Mouse (Mus musculus) neutrophil, adult 5-6 weeks (primary cell): ENCODE results near the gene Mlh3. TPM values are rescaled to one million over a fixed set of nuclear protein-coding genes. Genes with fewer than 3 reads are reported as not detected.

Experiments
- ATAC-seq: fragments of 151-379, 151-347 bp; 2 replicates; pipeline ENCODE4 v1.8.0; 2017; ENCODE audit warnings: mild to moderate bottlenecking, moderate TSS enrichment; ENCODE audit not compliant: insufficient number of reproducible peaks, poor library complexity, low FRiP score, severe bottlenecking; ENCODE audit errors: extremely low read depth
- total RNA-seq: library from RNA; stranded (forward); fragments of 200-1000 nt; gene quantifications from 2 replicates; pipeline ENCODE4 v1.2.3, GENCODE M21; 2017

The Mlh3 gene
- total RNA-seq, 1 experiment from 2014 or later: 10.1 TPM

- ATAC-seq: no peak
These were observed 14.2 kb downstream of the Mlh3 start for GRCm38 (mm10) chr12:85256074-85256751.

GRCm38 (mm10) chr12:85252083-85252482 lies 18.3 kb downstream of the Mlh3 start:
- ATAC-seq: no peak

GRCm38 (mm10) chr12:85237553-85237952 lies 32.8 kb downstream of the Mlh3 start:
- ATAC-seq: no peak

GRCm38 (mm10) chr12:85233376-85234358 lies 36.7 kb downstream of the Mlh3 start:
- ATAC-seq: no peak

- no peak for ATAC-seq
These were observed 42.4 kb downstream of the Mlh3 start for GRCm38 (mm10) chr12:85227876-85228599.

- ATAC-seq: no peak
These were observed 43.2 kb downstream of the Mlh3 start for GRCm38 (mm10) chr12:85227227-85227626.

DNA sequence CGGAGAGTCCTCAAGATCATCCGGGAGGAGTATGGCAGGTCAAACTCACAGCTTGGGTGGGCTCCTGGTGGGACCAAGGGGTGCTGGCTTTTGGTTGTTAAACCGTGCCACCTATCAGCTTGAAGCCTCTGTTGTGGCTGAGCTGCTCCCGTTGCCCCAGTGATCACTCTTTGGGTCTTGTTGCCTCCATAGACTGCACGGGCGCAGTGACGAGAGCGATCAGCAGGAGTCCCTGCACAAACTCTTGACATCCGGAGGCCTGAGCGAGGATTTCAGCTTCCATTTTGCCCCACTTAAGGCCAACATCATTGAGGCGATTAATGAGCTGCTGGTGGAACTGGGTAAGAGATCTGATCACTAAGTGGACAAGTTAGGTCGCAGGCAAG lies 50.5 kb downstream of the Mlh3 start:
- no peak for ATAC-seq

- ATAC-seq: peak; percentile 99
These were observed 51.0 kb downstream of the Mlh3 start, which contains the start of gene Eif2b2 for GRCm38 (mm10) chr12:85219236-85219904. Eif2b2 (plus strand) TSS chr12:85219481.

- no peak for ATAC-seq
These were observed 52.6 kb downstream of the Mlh3 start for GRCm38 (mm10) chr12:85217733-85218310.

GRCm38 (mm10) chr12:85215031-85215430 lies 55.4 kb downstream of the Mlh3 start:
- no peak for ATAC-seq

DNA sequence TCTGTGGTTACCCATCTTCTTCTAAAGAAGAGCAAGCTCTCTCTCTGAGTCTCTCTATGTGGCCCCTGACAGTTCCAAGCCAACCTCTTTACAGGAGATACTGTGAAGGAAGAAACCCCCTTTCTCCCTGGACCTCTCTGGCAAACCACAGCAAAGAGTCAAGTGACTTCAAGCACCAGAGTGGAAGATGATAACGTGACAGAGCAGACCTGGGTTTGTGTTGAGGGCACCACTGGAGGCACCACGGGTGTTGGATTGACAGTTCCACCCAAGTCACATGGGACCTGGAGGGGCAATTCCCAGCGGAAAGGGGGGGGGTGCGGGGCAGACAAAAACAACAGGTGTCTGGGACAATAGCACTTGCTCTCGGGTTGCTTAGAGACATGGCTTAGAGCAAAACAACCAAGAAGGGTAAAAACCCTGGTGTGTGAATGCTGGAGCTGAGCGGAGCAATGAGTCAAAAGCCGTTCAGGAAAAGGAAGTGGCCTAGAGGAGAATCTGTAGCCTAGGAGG lies 61.7 kb downstream of the Mlh3 start:
- ATAC-seq: no peak

- no peak for ATAC-seq
These were observed 65.0 kb downstream of the Mlh3 start for GRCm38 (mm10) chr12:85205425-85205824.

- ATAC-seq: no peak
These were observed 66.3 kb downstream of the Mlh3 start for GRCm38 (mm10) chr12:85204105-85204504.

DNA sequence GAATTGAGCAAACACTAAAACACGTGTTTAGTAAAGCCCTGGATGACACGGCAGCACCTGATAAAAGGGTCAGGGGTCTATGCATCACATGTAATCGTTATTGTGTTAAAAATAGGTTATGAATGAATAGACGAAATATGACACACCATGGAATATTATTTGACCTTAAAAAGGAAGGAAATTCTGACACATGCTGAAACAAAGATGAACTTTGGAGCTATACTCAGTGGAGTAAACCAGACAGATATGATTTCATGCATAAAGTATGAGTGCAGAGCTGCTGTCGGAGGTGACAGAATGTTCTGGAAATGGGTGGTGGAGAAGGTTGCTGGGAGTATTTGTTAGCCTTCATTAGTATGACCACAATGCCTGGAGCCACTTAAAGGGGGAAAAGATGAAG lies 66.7 kb downstream of the Mlh3 start:
- ATAC-seq: no peak

GRCm38 (mm10) chr12:85202191-85202590 lies 68.2 kb downstream of the Mlh3 start:
- no peak for ATAC-seq

DNA sequence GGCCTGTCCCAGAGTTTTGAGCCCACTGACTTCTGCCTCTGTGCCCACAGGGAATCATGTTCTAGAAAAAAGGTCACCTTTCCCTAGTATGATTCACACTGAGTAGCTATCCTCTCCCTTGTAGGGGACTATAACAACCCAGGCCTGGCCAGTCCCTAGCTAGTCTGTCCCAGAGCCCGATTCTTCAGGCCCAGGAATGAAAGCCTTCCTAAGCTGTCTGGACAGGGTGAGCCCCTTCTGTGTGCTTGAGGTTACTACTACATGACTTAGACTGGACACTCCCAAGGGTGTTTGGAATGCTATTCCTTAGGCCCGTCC lies 68.6 kb downstream of the Mlh3 start:
- no peak for ATAC-seq

GRCm38 (mm10) chr12:85200929-85201829 lies 69.2 kb downstream of the Mlh3 start:
- no peak for ATAC-seq

DNA sequence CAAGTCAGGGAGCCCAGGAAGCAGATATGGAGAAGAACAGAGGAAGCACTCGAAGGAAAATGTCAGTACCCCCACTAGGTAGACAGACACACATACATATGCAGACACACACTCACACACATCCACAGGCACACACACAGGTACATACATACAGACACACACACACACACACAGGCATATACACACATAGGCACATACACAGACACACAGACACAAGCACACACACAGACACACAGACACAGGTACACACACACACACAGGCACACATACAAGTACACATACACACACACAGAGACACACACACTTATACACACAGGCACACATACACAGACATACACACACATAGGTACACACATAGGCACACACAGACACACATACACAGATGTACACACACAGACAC lies 70.4 kb downstream of the Mlh3 start:
- no peak for ATAC-seq
